ENCODE assay signal across 9 mouse cellular contexts in the genomic region with DNA sequence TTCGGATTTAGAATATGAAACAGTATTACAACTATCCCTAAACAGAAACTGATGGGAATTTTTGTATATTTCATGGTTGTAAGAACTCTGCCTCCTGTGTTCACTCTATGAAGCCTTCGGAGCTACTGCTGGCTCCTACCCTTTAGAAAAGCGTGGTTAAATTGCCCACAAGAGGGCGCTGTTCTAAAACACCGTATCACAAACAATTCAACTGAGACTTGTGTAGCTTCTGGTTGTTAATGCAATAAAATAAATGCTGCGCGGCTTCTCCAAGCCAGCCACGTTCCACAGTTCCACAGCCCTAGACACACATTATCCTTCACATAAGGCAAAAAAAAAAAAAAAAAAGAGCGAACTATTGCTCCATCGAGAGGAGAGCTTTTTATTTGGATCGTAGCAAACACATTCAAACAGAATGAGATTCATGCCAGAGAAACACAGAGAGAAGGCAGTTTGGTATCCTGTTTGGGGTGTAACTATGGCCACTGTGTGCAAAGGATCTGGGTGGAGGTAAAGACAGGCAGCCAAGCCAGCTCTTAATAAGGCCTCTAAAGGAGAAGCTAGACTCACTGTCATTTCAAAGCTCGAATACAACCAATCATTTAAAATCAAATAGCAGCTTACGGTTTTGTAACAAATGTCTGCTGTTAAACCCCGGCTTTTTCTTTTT. TPM values are rescaled to one million over a fixed set of nuclear protein-coding genes. Genes with fewer than 3 reads are reported as not detected.
A peak's percentile ranks its signal among the peaks of the same experiment; 100 is the strongest.
DNase-seq lines count a peak whose midpoint lies in the region; ATAC-seq and TF ChIP-seq lines count a peak whose summit lies in the region.
"Had no signal": no experiment of that assay in that cellular context is flagged by ENCODE, and none has a peak within 500 bp of the region (broad histone marks: within the 10 kb centered on the region; RNA-seq: fewer than 3 reads in every experiment).

No protein-coding gene starts in this region.

- no peak for ATAC-seq in embryonic facial prominence, embryonic 12.5 days (ENCODE audit: insufficient number of reproducible peaks, insufficient read depth, low FRiP score, low TSS enrichment)
- no peak for ATAC-seq in heart, embryonic 13.5 days (ENCODE audit: extremely low read depth, insufficient number of reproducible peaks, low FRiP score, low TSS enrichment)
- peak; percentile 75 for ATAC-seq in kidney, embryonic 16.5 days (ENCODE audit: low FRiP score, low TSS enrichment)
- no peak for ATAC-seq in limb, embryonic 15.5 days (ENCODE audit: insufficient number of reproducible peaks, low FRiP score, low TSS enrichment, low read depth)
- peak; percentile 88 for ATAC-seq in midbrain, postnatal 0 days (ENCODE audit: low FRiP score)

- H3K9me3 ChIP-seq in embryonic facial prominence, embryonic 12.5 days: no peaks in the 10 kb centered on the region
- H3K9me3 ChIP-seq in heart, embryonic 13.5 days: no peaks in the 10 kb centered on the region
- no peaks in the 10 kb centered on the region for H3K9me3 ChIP-seq in kidney, embryonic 16.5 days (ENCODE audit: low read length)
- H3K9me3 ChIP-seq in limb, embryonic 15.5 days: no peaks in the 10 kb centered on the region
- no peaks in the 10 kb centered on the region for H3K9me3 ChIP-seq in midbrain, postnatal 0 days (ENCODE audit: low read length)

- no peaks in the 10 kb centered on the region for H3K27me3 ChIP-seq in embryonic facial prominence, embryonic 12.5 days
- H3K27me3 ChIP-seq in heart, embryonic 13.5 days (replicated peaks): no peaks in the 10 kb centered on the region
- H3K27me3 ChIP-seq in kidney, embryonic 16.5 days (ENCODE audit: insufficient read depth, low read length): no peaks in the 10 kb centered on the region
- H3K27me3 ChIP-seq in limb, embryonic 15.5 days: no peaks in the 10 kb centered on the region
- no peaks in the 10 kb centered on the region for H3K27me3 ChIP-seq in midbrain, postnatal 0 days (ENCODE audit: insufficient read depth, low read length)
- H3K27me3 ChIP-seq in splenic B cell, adult 2 months (ENCODE audit: control insufficient read depth, insufficient read depth, low read length, poor library complexity, severe bottlenecking): no peaks in the 10 kb centered on the region; the same call in 1 of the 2 replicates

- H3K9ac ChIP-seq in embryonic facial prominence, embryonic 12.5 days: no peak overlapping the region
- peak overlapping the region; percentile 64; the same call in 1 of the 2 replicates for H3K9ac ChIP-seq in heart, embryonic 13.5 days
- H3K9ac ChIP-seq in kidney, embryonic 16.5 days (replicated peaks; ENCODE audit: low read length): peak overlapping the region; percentile 31; the same call in 1 of the 2 replicates
- no peak overlapping the region for H3K9ac ChIP-seq in limb, embryonic 15.5 days
- H3K9ac ChIP-seq in midbrain, postnatal 0 days (replicated peaks; ENCODE audit: low read length, poor library complexity, severe bottlenecking): no peak overlapping the region; the same call in 1 of the 2 replicates

- TF ChIP-seq CTCF in midbrain, postnatal 0 days (IDR thresholded peaks at IDR 0.05): peak; percentile 87

- no peaks in the 10 kb centered on the region for H3K4me1 ChIP-seq in embryonic facial prominence, embryonic 12.5 days
- 0 out of 2 replicates have a peak, but pooled peaks cover 4% of the 10 kb centered on the region for H3K4me1 ChIP-seq in heart, embryonic 13.5 days
- H3K4me1 ChIP-seq in kidney, embryonic 16.5 days (ENCODE audit: insufficient read depth, low read length): 0 out of 2 replicates have a peak, but pooled peaks cover 3% of the 10 kb centered on the region
- H3K4me1 ChIP-seq in limb, embryonic 15.5 days: no peaks in the 10 kb centered on the region
- H3K4me1 ChIP-seq in midbrain, postnatal 0 days (ENCODE audit: insufficient read depth, low read length): no peaks in the 10 kb centered on the region

- H3K4me3 ChIP-seq in embryonic facial prominence, embryonic 12.5 days: no peak overlapping the region
- peak overlapping the region; percentile 36 for H3K4me3 ChIP-seq in heart, embryonic 13.5 days
- peak overlapping the region; percentile 32 for H3K4me3 ChIP-seq in kidney, embryonic 16.5 days (ENCODE audit: low read length)
- H3K4me3 ChIP-seq in limb, embryonic 15.5 days: peak overlapping the region; percentile 23
- H3K4me3 ChIP-seq in midbrain, postnatal 0 days (ENCODE audit: low read depth, low read length): peak overlapping the region; percentile 27
- H3K4me3 ChIP-seq: erythroblast, embryonic 14.5 days had no signal

- no peak overlapping the region for H3K27ac ChIP-seq in embryonic facial prominence, embryonic 12.5 days
- H3K27ac ChIP-seq in heart, embryonic 13.5 days (replicated peaks): no peak overlapping the region
- no peak overlapping the region for H3K27ac ChIP-seq in kidney, embryonic 16.5 days (ENCODE audit: low read length)
- H3K27ac ChIP-seq in limb, embryonic 15.5 days: no peak overlapping the region
- no peak overlapping the region for H3K27ac ChIP-seq in midbrain, postnatal 0 days (ENCODE audit: low read depth, low read length)

- H3K36me3 ChIP-seq in embryonic facial prominence, embryonic 12.5 days: no peaks in the 10 kb centered on the region
- H3K36me3 ChIP-seq in heart, embryonic 13.5 days: no peaks in the 10 kb centered on the region
- H3K36me3 ChIP-seq in kidney, embryonic 16.5 days (ENCODE audit: insufficient read depth, low read length): no peaks in the 10 kb centered on the region
- no peaks in the 10 kb centered on the region for H3K36me3 ChIP-seq in limb, embryonic 15.5 days
- H3K36me3 ChIP-seq in midbrain, postnatal 0 days (ENCODE audit: insufficient read depth, low read length): no peaks in the 10 kb centered on the region
- H3K36me3 ChIP-seq in splenic B cell, adult 2 months (ENCODE audit: control insufficient read depth, insufficient read depth, low read length, poor library complexity, severe bottlenecking): no peaks in the 10 kb centered on the region

- peak overlapping the region; percentile 16; the same call in 1 of the 2 replicates for H3K4me2 ChIP-seq in embryonic facial prominence, embryonic 12.5 days (replicated peaks)
- peak overlapping the region; percentile 63 for H3K4me2 ChIP-seq in heart, embryonic 13.5 days
- H3K4me2 ChIP-seq in kidney, embryonic 16.5 days (replicated peaks; ENCODE audit: low read depth, low read length): peak overlapping the region; percentile 49
- H3K4me2 ChIP-seq in limb, embryonic 15.5 days: peak overlapping the region; percentile 42
- peak overlapping the region; percentile 39 for H3K4me2 ChIP-seq in midbrain, postnatal 0 days (ENCODE audit: low read depth, low read length, poor library complexity, severe bottlenecking)

- 30% methylated on average over 14 of the region's 14 CpGs for WGBS in embryonic facial prominence, embryonic 12.5 days
- WGBS in heart, embryonic 13.5 days: 32% methylated on average over 14 of the region's 14 CpGs
- WGBS in kidney, embryonic 16.5 days: 28% methylated on average over 14 of the region's 14 CpGs
- WGBS in limb, embryonic 15.5 days: 23% methylated on average over 14 of the region's 14 CpGs
- WGBS in midbrain, postnatal 0 days: 28% methylated on average over 14 of the region's 14 CpGs

- peak; percentile 79 for DNase-seq in CD4-positive, CD25-positive, alpha-beta regulatory T cell, adult 2 months (ENCODE audit: low read depth, low spot score)
- DNase-seq in adrenal gland, postnatal 36 days: peak; percentile 62 to 79
- peak; percentile 96 for DNase-seq in midbrain, postnatal 0 days (ENCODE audit: low spot score)
- DNase-seq in splenic B cell, adult 2 months (ENCODE audit: low read depth, low spot score): peak; percentile 87

RNA-seq across cellular contexts. Expression of a gene that starts 15.7 kb away (rescaled TPM):
- total RNA-seq in adrenal gland, postnatal 36 days (2021): 10 to 100 TPM; 26.9 to 33.3 TPM
- 83.9 and 93.6 TPM in 2 replicates for polyA plus RNA-seq in embryonic facial prominence, embryonic 12.5 days (2016; fragmentation: Nextera tagmentation; extraction: Ambion mirVana)
- 43.8 and 50.9 TPM in 2 replicates for polyA plus RNA-seq in heart, embryonic 13.5 days (2015; fragmentation: Nextera tagmentation; extraction: Ambion mirVana)
- polyA plus RNA-seq in kidney, embryonic 16.5 days (2015; fragmentation: Nextera tagmentation; extraction: Ambion mirVana): 64.9 and 65.1 TPM in 2 replicates
- polyA plus RNA-seq in limb, embryonic 15.5 days (2015; fragmentation: Nextera tagmentation; extraction: Ambion mirVana): 65.2 and 70.6 TPM in 2 replicates
- total RNA-seq in midbrain, postnatal 0 days (2014; rRNA removed): 21.5 and 34.9 TPM in 2 replicates
- polyA plus RNA-seq in midbrain, postnatal 0 days (2015; fragmentation: Nextera tagmentation; extraction: Ambion mirVana): 72.6 and 76.4 TPM in 2 replicates

RNA-seq across cellular contexts. Expression of a gene that starts 25.4 kb away (rescaled TPM):
- not detected for total RNA-seq in adrenal gland, postnatal 36 days (2021)
- 0.08 and 0.12 TPM in 2 replicates for polyA plus RNA-seq in embryonic facial prominence, embryonic 12.5 days (2016; fragmentation: Nextera tagmentation; extraction: Ambion mirVana)
- not detected in 2 replicates for polyA plus RNA-seq in heart, embryonic 13.5 days (2015; fragmentation: Nextera tagmentation; extraction: Ambion mirVana)
- not detected in 2 replicates for polyA plus RNA-seq in kidney, embryonic 16.5 days (2015; fragmentation: Nextera tagmentation; extraction: Ambion mirVana)
- 0.07 and 0.14 TPM in 2 replicates for polyA plus RNA-seq in limb, embryonic 15.5 days (2015; fragmentation: Nextera tagmentation; extraction: Ambion mirVana)
- 0.99 TPM in 1 of 2 replicates, not detected in the other for total RNA-seq in midbrain, postnatal 0 days (2014; rRNA removed)
- 0.17 and 0.31 TPM in 2 replicates for polyA plus RNA-seq in midbrain, postnatal 0 days (2015; fragmentation: Nextera tagmentation; extraction: Ambion mirVana)
- polyA plus RNA-seq: erythroblast, embryonic 14.5 days had no signal

Comparison
In these comparisons a context has a peak if more than half of its experiments do, and no peak if none do; other contexts are left out.
1. ATAC-seq: peak in kidney, embryonic 16.5 days (single experiment) and midbrain, postnatal 0 days (single experiment); none in embryonic facial prominence, embryonic 12.5 days (single experiment), heart, embryonic 13.5 days (single experiment) and limb, embryonic 15.5 days (single experiment).
2. H3K9ac ChIP-seq: peak in heart, embryonic 13.5 days (single experiment) and kidney, embryonic 16.5 days (single experiment); none in embryonic facial prominence, embryonic 12.5 days (single experiment), limb, embryonic 15.5 days (single experiment) and midbrain, postnatal 0 days (single experiment).
3. Peak in every context shown above with its lines, with median percentiles within 50 percentile points of each other: DNase-seq and H3K4me2 ChIP-seq.